Mouse (Mus musculus) neural tube, embryonic 13.5 days (tissue): Measurements from ENCODE around the gene Galnt9. TPM values are rescaled to one million over a fixed set of nuclear protein-coding genes. Genes with fewer than 3 reads are reported as not detected.

ENCODE experiments used
- ATAC-seq: fragments of 200-750 bp; cut with Nextera tagmentation; 2 replicates; pipeline ENCODE4 v1.8.0; 2017; ENCODE audit warnings: low read depth, mild to moderate bottlenecking, moderate TSS enrichment, moderate library complexity
- H3K27ac ChIP-seq: fragments of 300-500 bp; sonication (generic); replicated peaks from 2 replicates; pipeline ENCODE4 v1.5.1; 2015; ENCODE audit warnings: moderate library complexity, mild to moderate bottlenecking, inconsistent platforms
- H3K27me3 ChIP-seq: fragments of 300-500 bp; sonication (generic); 2 replicates; pipeline ENCODE4 v1.6.1; 2015; ENCODE audit warnings: mild to moderate bottlenecking, inconsistent platforms
- H3K36me3 ChIP-seq: fragments of 300-500 bp; sonication (generic); 2 replicates; pipeline ENCODE4 v1.6.1; 2015; ENCODE audit warnings: mild to moderate bottlenecking, inconsistent platforms
- H3K4me1 ChIP-seq: fragments of 300-500 bp; sonication (generic); replicated peaks from 2 replicates; pipeline ENCODE4 v1.6.1; 2015; ENCODE audit warnings: inconsistent platforms
- H3K4me2 ChIP-seq: fragments of 300-500 bp; sonication (generic); 2 replicates; pipeline ENCODE4 v1.6.1; 2015; ENCODE audit warnings: inconsistent platforms, mild to moderate bottlenecking, moderate library complexity
- H3K4me3 ChIP-seq: fragments of 300-500 bp; sonication (generic); 2 replicates; pipeline ENCODE4 v1.5.1; 2015; ENCODE audit warnings: mild to moderate bottlenecking, inconsistent platforms
- H3K9ac ChIP-seq: fragments of 300-500 bp; sonication (generic); 2 replicates; pipeline ENCODE4 v1.6.1; 2015; ENCODE audit warnings: moderate library complexity, mild to moderate bottlenecking, inconsistent platforms
- H3K9me3 ChIP-seq: fragments of 300-500 bp; sonication (generic); 2 replicates; pipeline ENCODE4 v1.6.1; 2016; ENCODE audit warnings: inconsistent platforms
- WGBS: fragments of 180-500 bp; shearing (Covaris S2); methylation state at CpG from one replicate; pipeline ENCODE4 v1.1.7; 2015; 5-methylcytosine and 5-hydroxymethylcytosine counted together
- microRNA-seq: library from miRNA; unstranded; fragments of <30 nt; microRNA quantifications from one replicate; pipeline ENCODE4, GENCODE M21; 2016
- polyA plus RNA-seq: library from polyadenylated mRNA; unstranded; fragments of >200 nt; fragmentation: Nextera tagmentation; extraction: Ambion mirVana; gene quantifications from 2 replicates; pipeline ENCODE4 v1.2.1, GENCODE M21; 2015

Gene Galnt9
- polyA plus RNA-seq, 1 experiment from 2014 or later = 17.8 TPM

DNA sequence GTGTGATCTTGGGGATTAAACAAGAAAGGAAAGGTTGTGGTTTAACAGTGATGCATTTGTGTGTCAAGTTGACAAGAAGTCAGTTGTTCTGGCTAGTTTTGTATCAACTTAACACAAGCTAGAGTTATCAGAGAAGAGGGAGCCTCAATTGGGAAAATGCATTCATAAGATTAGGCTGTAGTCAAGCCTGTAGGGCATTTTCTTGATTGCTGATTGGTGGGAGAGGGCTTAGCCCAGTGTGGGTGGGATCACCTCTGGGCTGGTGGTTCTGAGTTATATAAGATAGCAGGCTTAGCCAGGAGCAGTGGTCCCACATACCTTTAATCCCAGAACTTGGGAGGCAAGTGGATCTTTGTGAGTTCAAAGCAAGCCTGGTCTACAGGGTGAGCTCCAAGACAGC, 102.2 kb downstream of the Galnt9 start:
- no peak for ATAC-seq
- Histone ChIP-seq H3K4me1 (no peaks in the 10 kb centered on the region), H3K27me3 (no peaks in the 10 kb centered on the region), H3K4me3 (no peak overlapping the region), H3K4me2 (no peak overlapping the region), H3K9me3 (no peaks in the 10 kb centered on the region), H3K36me3 (peaks cover 58% of the 10 kb centered on the region), H3K27ac (no peak overlapping the region), H3K9ac (no peak overlapping the region)

DNA sequence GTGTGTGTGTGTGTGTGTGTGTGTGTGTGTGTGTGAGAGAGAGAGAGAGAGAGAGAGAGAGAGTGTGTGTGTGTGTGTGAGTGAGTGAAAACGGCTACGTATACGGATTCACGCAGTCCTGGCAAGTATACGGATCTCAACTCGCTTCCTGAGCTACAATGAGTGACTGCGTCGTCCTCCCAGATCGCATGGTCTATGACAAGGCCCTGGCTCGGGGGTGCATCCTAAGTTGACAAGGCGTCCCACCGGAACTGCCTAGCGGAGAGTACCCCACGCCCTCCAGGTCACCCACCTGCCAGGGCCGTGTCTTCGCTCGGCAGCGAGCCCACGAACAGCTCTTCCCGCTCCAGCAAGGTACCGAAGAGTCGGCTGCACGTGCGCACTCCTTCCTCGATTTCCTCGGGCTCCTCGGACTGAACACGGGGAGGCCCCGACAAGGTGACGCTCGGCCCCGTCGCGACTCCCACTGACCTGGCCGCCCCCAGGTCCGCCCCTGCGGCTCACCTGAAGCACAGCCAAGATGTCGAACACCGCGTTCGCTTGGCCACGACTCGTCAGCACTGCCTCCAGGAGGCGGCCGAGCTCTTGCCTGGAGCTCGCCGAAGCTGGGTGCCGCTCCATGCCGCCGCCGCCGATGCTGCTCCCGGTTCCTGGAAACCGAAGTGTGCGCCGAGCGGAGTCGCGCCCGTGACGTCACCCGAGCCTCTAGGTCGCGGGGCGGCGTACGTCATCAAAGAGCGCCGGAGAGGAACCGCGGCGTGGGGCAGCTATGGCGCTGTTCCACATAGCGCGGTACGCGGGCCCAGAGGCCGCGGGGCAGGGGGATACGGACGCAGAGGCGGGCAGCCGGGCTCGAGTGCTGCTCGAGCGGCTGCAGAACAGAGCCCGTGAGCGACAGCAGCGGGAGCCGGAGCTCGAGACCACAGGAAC, 108.8 kb downstream of the Galnt9 start, which contains the start of the genes Noc4l and Ddx51:
TSS of gene Noc4l (minus strand) at position 699 of the 930 bp plus-strand sequence.
TSS of gene Ddx51 (plus strand) at position 733 of the 930 bp plus-strand sequence.
- peak; percentile 80 for ATAC-seq
- peak within 1 kb of the TSS; percentile 90 for H3K4me2 ChIP-seq
- peak within 1 kb of the TSS; percentile 96 for H3K4me3 ChIP-seq
- no peaks in the 10 kb centered on the region for H3K9me3 ChIP-seq
- peak within 1 kb of the TSS; percentile 84 for H3K9ac ChIP-seq
- H3K4me1 ChIP-seq = peaks cover 23% of the 10 kb centered on the region
- WGBS = under 1% methylated on average over 87 of the region's 91 CpGs
- H3K27ac ChIP-seq = 0 out of 2 replicates have a peak within 1 kb of the TSS, but pooled peaks have one; percentile 30
- H3K27me3 ChIP-seq = no peaks in the 10 kb centered on the region
- peaks cover 72% of the 10 kb centered on the region for H3K36me3 ChIP-seq

DNA sequence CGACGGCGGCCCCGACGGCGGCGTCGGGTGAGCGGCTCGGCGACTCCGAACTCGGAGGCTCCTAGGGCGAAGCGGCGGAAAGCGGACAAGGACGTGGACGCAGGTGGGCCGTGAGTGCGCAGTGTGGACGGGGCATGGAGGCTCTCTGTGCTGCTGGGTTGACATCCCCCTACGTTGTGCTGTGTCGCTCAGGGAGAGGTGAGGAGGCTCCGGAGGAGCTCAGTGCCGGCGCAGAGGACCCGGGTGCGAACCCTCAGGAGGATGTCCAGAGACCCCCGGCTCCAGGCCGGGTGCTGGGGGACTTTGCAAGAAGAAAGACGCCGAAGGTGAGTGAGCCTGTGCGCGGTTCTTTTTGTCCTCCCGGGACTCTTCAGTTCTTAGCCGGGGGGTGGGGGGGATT, 109.5 kb downstream of the Galnt9 start:
- H3K27ac ChIP-seq = no peak overlapping the region
- peak overlapping the region; percentile 90 for H3K4me2 ChIP-seq

DNA sequence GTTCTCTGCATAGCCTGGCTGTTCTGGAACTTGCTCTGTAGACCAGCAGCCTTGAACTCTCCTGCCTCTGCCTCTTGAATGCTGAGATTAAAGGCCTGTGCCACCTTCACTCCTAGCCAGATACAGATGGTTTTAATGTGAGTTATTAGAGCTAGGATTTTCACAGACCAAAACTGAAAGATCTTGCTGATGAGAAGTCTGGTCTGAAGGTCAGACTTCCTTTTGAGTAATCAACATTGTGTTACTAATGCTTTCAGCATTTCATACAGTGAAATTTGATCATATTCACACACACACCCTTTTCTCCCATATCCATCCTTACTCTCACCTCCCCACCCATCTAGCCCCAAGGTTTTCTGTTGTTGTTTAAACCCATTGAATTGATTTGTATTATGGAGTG, 115.5 kb downstream of the Galnt9 start:
- H3K4me1 ChIP-seq = peaks cover 1% of the 10 kb centered on the region; the same call in 1 of the 2 replicates
- H3K27ac ChIP-seq = no peak overlapping the region
- H3K4me3 ChIP-seq = no peak overlapping the region
- H3K27me3 ChIP-seq = no peaks in the 10 kb centered on the region
- no peak overlapping the region for H3K4me2 ChIP-seq
- no peak for ATAC-seq
- no peaks in the 10 kb centered on the region for H3K9me3 ChIP-seq
- no peak overlapping the region for H3K9ac ChIP-seq
- H3K36me3 ChIP-seq = peaks cover 94% of the 10 kb centered on the region

More for the DNA sequence above, 109.5 kb downstream of the Galnt9 start:
- H3K27me3 ChIP-seq = no peaks in the 10 kb centered on the region
- peak; percentile 41; the same call in 1 of the 2 replicates for ATAC-seq
- peaks cover 72% of the 10 kb centered on the region for H3K36me3 ChIP-seq
- H3K4me1 ChIP-seq = peaks cover 23% of the 10 kb centered on the region
- peak overlapping the region; percentile 96 for H3K4me3 ChIP-seq
- H3K9ac ChIP-seq = peak overlapping the region; percentile 84
- 2% methylated on average over 35 of the region's 37 CpGs for WGBS
- no peaks in the 10 kb centered on the region for H3K9me3 ChIP-seq

DNA sequence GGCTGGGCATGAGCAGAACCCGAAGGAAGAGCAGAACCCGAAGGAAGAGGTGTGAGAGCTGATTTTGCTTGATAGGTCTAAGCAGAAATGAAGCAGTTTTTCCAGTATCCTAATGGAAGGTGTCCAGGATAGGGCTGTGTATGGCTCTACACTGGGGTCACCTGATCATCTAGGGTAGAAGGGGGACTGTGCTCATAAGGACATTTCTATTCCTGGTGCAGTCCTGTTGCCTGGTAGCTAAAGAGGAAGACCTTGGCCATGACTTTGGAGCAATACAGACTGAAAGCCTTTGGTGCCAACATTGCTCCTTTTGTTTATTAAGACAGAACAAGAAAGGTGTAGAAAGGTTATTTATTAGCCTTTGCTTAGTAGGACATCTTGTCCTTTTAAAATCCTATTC, 119.9 kb downstream of the Galnt9 start:
- H3K36me3 ChIP-seq = peaks cover 94% of the 10 kb centered on the region
- H3K4me1 ChIP-seq = no peaks in the 10 kb centered on the region
- no peak for ATAC-seq
- no peak overlapping the region for H3K27ac ChIP-seq
- H3K27me3 ChIP-seq = no peaks in the 10 kb centered on the region
- H3K4me3 ChIP-seq = no peak overlapping the region
- 100% methylated on average over 2 of the region's 2 CpGs for WGBS
- no peaks in the 10 kb centered on the region for H3K9me3 ChIP-seq
- H3K9ac ChIP-seq = no peak overlapping the region
- no peak overlapping the region for H3K4me2 ChIP-seq

DNA sequence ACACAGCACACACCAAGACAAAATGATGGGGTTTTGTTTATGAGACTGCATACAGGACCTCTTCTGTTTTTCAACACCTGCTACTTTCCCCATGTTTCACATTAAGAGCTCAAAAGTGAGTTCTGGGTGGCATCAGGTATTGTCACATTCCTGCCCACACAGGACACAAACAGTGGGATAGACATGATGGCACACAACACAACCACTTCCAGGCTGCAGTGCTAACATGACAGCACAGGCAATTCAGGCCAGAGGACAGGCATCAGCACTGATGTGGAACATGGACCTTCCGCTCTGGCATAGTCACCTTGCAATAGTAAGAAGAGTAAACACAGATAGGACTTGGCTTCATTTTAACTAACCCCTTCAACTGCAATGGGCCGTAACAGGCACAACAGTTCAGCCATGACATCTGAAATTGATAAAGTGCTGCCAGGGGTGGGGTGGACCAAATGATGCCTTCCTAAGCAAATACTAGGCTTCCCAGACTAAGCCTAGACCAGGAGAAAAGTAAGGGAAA, 120.7 kb downstream of the Galnt9 start:
- Histone ChIP-seq H3K27me3 (no peaks in the 10 kb centered on the region), H3K9me3 (no peaks in the 10 kb centered on the region), H3K36me3 (peaks cover 94% of the 10 kb centered on the region), H3K27ac (no peak overlapping the region), H3K4me2 (no peak overlapping the region), H3K9ac (no peak overlapping the region), H3K4me3 (no peak overlapping the region), H3K4me1 (no peaks in the 10 kb centered on the region)
- ATAC-seq = no peak
- 95% methylated on average over 2 of the region's 2 CpGs for WGBS

DNA sequence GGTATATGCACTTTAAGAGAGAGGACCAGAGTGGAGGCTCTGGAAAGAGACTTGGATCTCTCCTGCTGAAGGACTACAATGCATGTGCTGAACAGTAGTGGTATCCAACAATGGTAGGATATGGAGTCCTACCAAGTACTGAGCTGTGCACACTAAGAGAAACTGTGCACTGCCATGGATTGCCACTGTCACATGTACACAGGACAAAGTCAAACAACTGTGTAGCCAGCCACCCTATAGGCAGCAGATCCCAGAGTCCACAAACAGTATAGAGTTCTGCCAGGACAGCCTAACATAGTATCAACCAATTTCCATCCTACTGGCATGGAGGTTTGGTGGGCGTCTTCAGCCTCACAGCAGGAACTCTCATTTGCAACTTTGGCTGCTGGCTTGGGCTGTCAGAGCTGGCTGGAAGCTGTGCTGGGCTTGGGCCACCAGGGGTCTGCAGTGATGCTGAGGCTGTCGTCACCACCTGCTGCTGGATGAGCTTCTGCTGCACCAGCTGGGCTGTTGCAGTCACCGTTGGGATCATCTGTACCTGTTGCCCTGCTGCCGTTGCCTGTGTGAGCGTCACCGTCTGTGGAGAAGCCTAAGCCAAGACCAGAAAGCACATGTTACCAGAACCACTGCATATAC, 121.4 kb downstream of the Galnt9 start:
- H3K4me1 ChIP-seq = no peaks in the 10 kb centered on the region
- 58% methylated on average over 6 of the region's 6 CpGs for WGBS
- H3K4me2 ChIP-seq = no peak overlapping the region
- ATAC-seq = no peak
- H3K36me3 ChIP-seq = peaks cover 94% of the 10 kb centered on the region
- H3K4me3 ChIP-seq = no peak overlapping the region
- no peaks in the 10 kb centered on the region for H3K9me3 ChIP-seq
- H3K9ac ChIP-seq = no peak overlapping the region
- no peak overlapping the region for H3K27ac ChIP-seq
- H3K27me3 ChIP-seq = no peaks in the 10 kb centered on the region

Small RNAs within 50 kb of the gene (microRNA-seq; reads per million reads assigned to microRNA genes)
- 2.2 reads per million, percentile 8 among the genes with 10 or more reads in this experiment for gene Mir7026

Other genes starting within 250 kb of the Galnt9 start
- gene P2rx2, start 201.1 kb upstream of the Galnt9 start, polyA plus RNA-seq = 5.8 and 6.0 TPM in 2 replicates
- not detected in 2 replicates for gene Lrcol1, start 199.6 kb upstream of the Galnt9 start, polyA plus RNA-seq
- 25.5 and 29.0 TPM in 2 replicates for gene Fbrsl1, start 95.9 kb upstream of the Galnt9 start, polyA plus RNA-seq
- gene Noc4l, start 109.1 kb downstream of the Galnt9 start, polyA plus RNA-seq = 38.4 and 47.3 TPM in 2 replicates
- gene Ddx51, start 109.1 kb downstream of the Galnt9 start, polyA plus RNA-seq = 16.7 and 22.0 TPM in 2 replicates
- 48.4 and 53.0 TPM in 2 replicates for gene Ep400, start 226.4 kb downstream of the Galnt9 start, polyA plus RNA-seq
- gene Pus1, start 236.3 kb downstream of the Galnt9 start, polyA plus RNA-seq = 19.4 and 21.0 TPM in 2 replicates